Mouse (Mus musculus) skeletal muscle tissue, postnatal 0 days (tissue): ENCODE data around the gene Apoa4. TPM values are rescaled to one million over a fixed set of nuclear protein-coding genes. Genes with fewer than 3 reads are reported as not detected.

Experiments used
- polyA plus RNA-seq: library from polyadenylated mRNA; unstranded; fragments of >200 nt; fragmentation: Nextera tagmentation; extraction: Ambion mirVana; gene quantifications from 2 replicates; pipeline ENCODE4 v1.2.1, GENCODE M21; 2015

Gene Apoa4
- 0.10 and 0.15 TPM in 2 replicates for polyA plus RNA-seq

DNA sequence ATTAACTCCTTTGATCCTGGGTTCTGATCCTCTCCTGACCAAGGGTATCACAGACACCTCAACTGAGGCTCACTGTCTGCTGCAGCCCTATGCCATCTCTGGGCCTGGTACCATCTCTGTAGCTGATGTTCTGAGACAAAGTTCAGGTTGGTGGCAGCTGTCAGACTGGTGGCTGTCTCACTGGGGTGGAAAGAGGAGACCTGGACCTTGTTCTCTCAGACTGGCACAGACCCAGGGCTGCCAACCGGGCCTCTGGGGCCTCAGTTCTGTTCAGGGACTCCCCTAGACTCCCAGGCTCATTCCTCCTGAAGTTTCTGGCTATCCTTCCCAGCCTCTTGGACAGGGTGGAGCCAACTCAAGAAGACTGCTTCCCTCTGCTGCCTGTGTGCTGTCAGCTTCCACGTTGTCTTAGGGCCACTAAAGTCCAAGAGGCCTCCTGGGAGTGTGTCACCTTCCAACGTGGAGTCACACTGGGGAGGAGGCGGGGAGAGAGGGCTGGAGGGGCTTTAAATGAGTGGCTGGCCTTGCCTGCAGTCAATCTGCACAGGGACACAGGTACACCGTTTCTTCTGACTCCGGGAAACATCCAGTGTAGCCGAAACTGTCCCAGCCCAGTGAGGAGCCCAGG is at the start of gene Apoa4:
Gene Apoa4, plus strand, starts transcription at position 171 of the 628 bp plus-strand sequence.

DNA sequence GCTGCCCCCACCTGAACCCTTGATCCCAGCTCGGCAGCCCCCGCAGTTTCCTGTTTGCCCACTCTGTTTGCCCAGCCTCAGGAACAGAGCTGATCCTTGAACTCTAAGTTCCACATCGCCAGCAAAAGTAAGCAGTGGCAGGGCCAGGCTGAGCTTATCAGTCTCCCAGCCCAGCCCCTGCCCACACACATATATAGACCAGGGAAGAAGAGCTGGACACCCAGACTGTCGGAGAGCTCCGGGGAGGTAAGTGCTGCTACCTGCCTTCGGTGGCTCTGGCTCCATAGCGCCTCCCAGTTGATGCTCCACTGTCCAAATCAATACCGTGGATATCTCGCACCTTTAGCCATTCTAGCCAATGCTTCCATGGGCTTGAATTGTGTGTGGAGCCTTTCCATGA is 12.0 kb upstream of the Apoa4 start, which contains the start of gene Apoa1:
Gene Apoa1, plus strand, starts transcription at position 90 of the 400 bp plus-strand sequence.

DNA sequence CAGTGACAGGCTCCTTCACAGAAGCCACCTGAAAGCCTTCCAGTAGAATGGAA is 5.1 kb upstream of the Apoa4 start, which contains the start of gene Apoc3:
Gene Apoc3, minus strand, starts transcription at position 41 of the 53 bp plus-strand sequence.

DNA sequence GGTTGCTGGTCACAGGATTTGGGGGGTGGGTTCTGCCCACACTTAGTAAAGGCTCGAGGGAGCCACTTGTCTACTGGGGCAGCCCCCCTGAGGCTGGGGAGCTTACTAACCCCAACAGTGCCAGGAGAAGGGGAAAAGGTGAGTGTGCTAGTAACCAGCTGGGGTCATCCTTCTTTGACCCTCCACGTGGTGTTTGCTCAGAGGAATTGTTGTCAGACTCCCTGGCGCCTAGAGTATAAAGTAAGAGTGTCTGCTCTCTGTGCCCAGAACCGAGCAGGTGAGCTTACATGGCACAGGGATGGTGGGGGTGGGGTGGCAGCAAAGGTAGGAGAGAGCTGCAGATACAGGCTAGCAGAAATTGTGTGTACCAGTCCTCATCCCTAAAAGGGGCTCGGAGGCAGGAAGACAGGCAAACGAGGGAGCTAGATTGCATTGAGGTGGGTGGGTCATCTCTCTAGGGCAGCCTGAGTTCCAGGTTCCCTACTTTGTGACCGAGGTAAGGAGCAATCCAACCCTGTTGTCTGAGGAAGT is 27.9 kb downstream of the Apoa4 start, which contains the start of gene Apoa5:
Gene Apoa5, plus strand, starts transcription at position 291 of the 531 bp plus-strand sequence.

DNA sequence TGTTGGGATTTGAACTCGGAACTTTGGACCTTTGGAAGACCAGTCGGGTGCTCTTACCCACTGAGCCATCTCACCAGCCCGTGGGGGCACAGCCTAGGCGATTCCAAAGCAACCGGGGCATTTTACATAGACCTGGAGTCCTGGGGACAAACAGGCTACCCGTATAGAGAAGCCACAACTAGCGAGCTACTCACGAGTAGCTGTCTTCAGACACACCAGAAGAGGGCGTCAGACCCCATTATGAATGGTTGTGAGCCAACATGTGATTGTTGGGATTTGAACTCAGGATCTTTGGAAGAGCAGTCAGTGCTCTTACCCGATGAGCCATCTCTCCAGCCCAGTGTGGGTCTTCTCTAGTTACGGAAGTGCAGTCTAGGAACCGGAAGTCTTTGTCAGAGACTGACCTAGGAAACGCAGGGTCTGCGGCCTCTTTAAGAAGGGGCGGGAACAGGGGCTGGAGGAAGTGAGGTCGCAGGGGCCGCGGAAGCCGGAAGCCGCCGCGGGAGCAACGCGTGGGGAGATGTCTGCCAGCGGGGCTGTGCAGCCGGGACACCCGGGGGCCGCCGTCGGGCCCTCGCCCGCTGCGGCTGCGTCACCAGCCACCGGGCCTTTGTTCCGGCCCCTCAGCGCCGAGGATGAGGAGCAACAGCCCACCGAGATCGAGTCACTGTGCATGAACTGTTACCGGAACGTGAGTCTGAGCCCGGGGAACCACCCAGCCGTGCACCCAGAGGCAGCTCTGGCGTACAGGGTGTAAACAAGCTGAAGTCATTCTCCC is 32.4 kb downstream of the Apoa4 start, which contains the start of gene Zpr1:
Gene Zpr1, plus strand, starts transcription at position 388 of the 778 bp plus-strand sequence.

DNA sequence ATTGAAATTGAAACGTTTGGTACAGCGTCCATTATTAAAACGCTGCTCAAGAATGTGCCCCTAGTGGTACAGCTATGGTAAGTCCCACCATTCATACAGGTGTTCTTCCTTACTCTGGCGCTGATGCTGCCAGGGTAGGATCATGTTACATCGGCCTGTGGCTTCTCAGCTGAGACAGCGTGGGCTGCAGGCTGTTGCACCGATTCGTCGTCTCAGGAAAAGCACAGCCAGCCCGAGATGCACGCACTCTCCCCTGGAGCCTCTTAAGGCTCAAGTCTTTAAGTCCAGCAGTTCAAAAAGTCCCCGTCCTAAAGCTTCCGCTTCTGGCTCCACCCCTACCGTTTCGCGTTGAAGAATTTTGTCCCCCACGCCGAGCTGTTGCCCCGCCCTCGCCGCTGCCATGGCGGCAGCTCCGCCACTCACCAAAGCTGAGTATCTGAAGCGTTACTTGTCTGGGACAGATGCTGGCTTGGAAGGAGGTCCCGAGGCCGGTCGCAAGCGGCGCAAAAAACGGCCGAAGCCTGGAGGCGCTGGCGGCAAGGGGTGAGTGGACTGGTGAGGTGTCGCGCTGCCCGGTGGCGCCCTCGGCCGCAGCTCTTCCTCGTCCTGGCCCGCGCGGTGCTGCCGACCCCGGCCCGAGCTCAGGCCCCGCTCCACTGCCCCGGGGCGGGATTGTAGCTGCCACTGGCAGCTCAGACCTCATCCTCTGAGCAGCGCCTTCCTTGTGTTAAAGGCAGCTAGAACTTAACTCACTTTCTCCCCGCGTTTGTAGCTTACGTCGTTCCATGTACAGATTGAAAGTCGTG is 42.3 kb downstream of the Apoa4 start, which contains the start of gene Bud13:
Gene Bud13, plus strand, starts transcription at position 378 of the 806 bp plus-strand sequence.

Other genes with a start within 250 kb of the Apoa4 start
- gene Pafah1b2, start 228.0 kb upstream of the Apoa4 start, polyA plus RNA-seq, result 85.1 and 100 TPM in 2 replicates
- 15.7 and 16.6 TPM in 2 replicates for gene Sik3, start 227.9 kb upstream of the Apoa4 start, polyA plus RNA-seq
- 7.5 and 13.6 TPM in 2 replicates for gene Apoa1, start 12.1 kb upstream of the Apoa4 start, polyA plus RNA-seq
- 0.31 and 6.7 TPM in 2 replicates for gene Apoc3, start 5.1 kb upstream of the Apoa4 start, polyA plus RNA-seq
- gene Apoa5, start 27.9 kb downstream of the Apoa4 start, polyA plus RNA-seq, result 0.16 and 0.40 TPM in 2 replicates
- 21.6 and 23.5 TPM in 2 replicates for gene Zpr1, start 32.4 kb downstream of the Apoa4 start, polyA plus RNA-seq
- gene Bud13, start 42.3 kb downstream of the Apoa4 start, polyA plus RNA-seq, result 7.7 and 8.6 TPM in 2 replicates
- not detected in 2 replicates for gene 4931429L15Rik, start 79.3 kb downstream of the Apoa4 start, polyA plus RNA-seq